Mouse (Mus musculus) liver, embryonic 16.5 days (tissue): Measurements from ENCODE around the gene Tgfb2. TPM values are rescaled to one million over a fixed set of nuclear protein-coding genes. Genes with fewer than 3 reads are reported as not detected.

ENCODE experiments used
- ATAC-seq: fragments of 200-750 bp; cut with Nextera tagmentation; 2 replicates; pipeline ENCODE4 v1.8.0; 2017; ENCODE audit warnings: low read depth, mild to moderate bottlenecking, moderate number of reproducible peaks, moderate library complexity
- H3K27ac ChIP-seq: fragments of 300-500 bp; sonication (generic); 2 replicates; pipeline ENCODE4 v1.5.1; 2014; ENCODE audit warnings: mild to moderate bottlenecking, low read length
- H3K27me3 ChIP-seq: fragments of 300-500 bp; sonication (generic); 2 replicates; pipeline ENCODE4 v1.6.1; 2014; ENCODE audit warnings: low read depth, low read length, mixed read lengths; ENCODE audit not compliant: control insufficient read depth, insufficient read depth
- H3K36me3 ChIP-seq: fragments of 300-500 bp; sonication (generic); 2 replicates; pipeline ENCODE4 v1.6.1; 2014; ENCODE audit warnings: mild to moderate bottlenecking; ENCODE audit not compliant: control insufficient read depth, insufficient read depth
- H3K4me1 ChIP-seq: fragments of 300-500 bp; sonication (generic); 2 replicates; pipeline ENCODE4 v1.6.1; 2014; ENCODE audit warnings: low read depth, low read length, mixed read lengths; ENCODE audit not compliant: control insufficient read depth
- H3K4me2 ChIP-seq: fragments of 300-500 bp; sonication (generic); 2 replicates; pipeline ENCODE4 v1.6.1; 2014; ENCODE audit warnings: low read depth, low read length, mixed read lengths
- H3K4me3 ChIP-seq: fragments of 300-500 bp; sonication (generic); 2 replicates; pipeline ENCODE4 v1.5.1; 2014; ENCODE audit warnings: low read depth, mild to moderate bottlenecking, low read length
- H3K9ac ChIP-seq: fragments of 300-500 bp; sonication (generic); 2 replicates; pipeline ENCODE4 v1.6.1; 2014; ENCODE audit warnings: low read depth, low read length
- H3K9me3 ChIP-seq: fragments of 300-500 bp; sonication (generic); replicated peaks from 2 replicates; pipeline ENCODE4 v1.6.1; 2016; ENCODE audit warnings: low read length; ENCODE audit not compliant: control insufficient read depth
- WGBS: fragments of 180-500 bp; shearing (Covaris S2); extraction: QIAGEN DNeasy Blood & Tissue Kit; methylation state at CpG from one replicate; pipeline ENCODE4 v1.1.7; 2014; ENCODE audit not compliant: insufficient replicate concordance; 5-methylcytosine and 5-hydroxymethylcytosine counted together
- polyA plus RNA-seq: library from polyadenylated mRNA; unstranded; fragments of >200 nt; fragmentation: Nextera tagmentation; extraction: Ambion mirVana; gene quantifications from 2 replicates; pipeline ENCODE4 v1.2.1, GENCODE M21; 2015

Gene Tgfb2
- polyA plus RNA-seq, 1 experiment from 2014 or later: 1.7 TPM

DNA sequence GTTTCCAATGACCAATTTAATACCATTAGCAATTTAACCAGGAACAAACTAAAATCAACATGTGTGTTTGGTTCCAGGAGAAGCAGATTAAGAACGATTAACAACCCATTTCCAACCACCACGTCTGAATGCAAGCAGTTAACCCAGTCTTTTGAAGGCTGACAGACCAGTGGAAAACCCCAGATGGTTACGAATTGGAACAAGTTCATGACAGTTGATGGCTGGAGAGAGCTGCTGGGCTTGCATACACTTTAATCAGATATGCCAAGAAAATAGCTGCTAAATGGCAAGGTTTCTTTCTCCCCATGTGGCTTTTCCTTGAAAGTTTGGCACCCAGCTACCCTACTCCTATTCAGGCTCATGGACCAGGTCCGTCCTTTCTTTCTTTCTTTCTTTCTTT, 55.8 kb downstream of the Tgfb2 start:
- Histone ChIP-seq H3K36me3 (no peaks in the 10 kb centered on the region), H3K4me1 (no peaks in the 10 kb centered on the region), H3K4me3 (no peak overlapping the region), H3K27me3 (no peaks in the 10 kb centered on the region), H3K4me2 (no peak overlapping the region), H3K9me3 (no peaks in the 10 kb centered on the region), H3K27ac (no peak overlapping the region), H3K9ac (no peak overlapping the region)
- WGBS: 69% methylated on average over 4 of the region's 4 CpGs
- no peak for ATAC-seq

GRCm38 (mm10) chr1:186637304-186638213, 68.2 kb downstream of the Tgfb2 start:
- no peak for ATAC-seq
- H3K27me3 ChIP-seq: no peaks in the 10 kb centered on the region
- no peak overlapping the region for H3K4me3 ChIP-seq
- H3K27ac ChIP-seq: no peak overlapping the region
- no peak overlapping the region for H3K4me2 ChIP-seq
- H3K36me3 ChIP-seq: no peaks in the 10 kb centered on the region
- no peaks in the 10 kb centered on the region for H3K4me1 ChIP-seq
- 57% methylated on average over 12 of the region's 12 CpGs for WGBS
- H3K9ac ChIP-seq: no peak overlapping the region
- no peaks in the 10 kb centered on the region for H3K9me3 ChIP-seq

- H3K9ac ChIP-seq: no peak overlapping the region
- no peak for ATAC-seq
- no peak overlapping the region for H3K27ac ChIP-seq
- 58% methylated on average over 7 of the region's 7 CpGs for WGBS
- H3K27me3 ChIP-seq: no peaks in the 10 kb centered on the region
- no peaks in the 10 kb centered on the region for H3K9me3 ChIP-seq
- H3K4me2 ChIP-seq: no peak overlapping the region
- no peak overlapping the region for H3K4me3 ChIP-seq
- no peaks in the 10 kb centered on the region for H3K36me3 ChIP-seq
- no peaks in the 10 kb centered on the region for H3K4me1 ChIP-seq
These were observed 70.7 kb downstream of the Tgfb2 start for GRCm38 (mm10) chr1:186635045-186635444.

DNA sequence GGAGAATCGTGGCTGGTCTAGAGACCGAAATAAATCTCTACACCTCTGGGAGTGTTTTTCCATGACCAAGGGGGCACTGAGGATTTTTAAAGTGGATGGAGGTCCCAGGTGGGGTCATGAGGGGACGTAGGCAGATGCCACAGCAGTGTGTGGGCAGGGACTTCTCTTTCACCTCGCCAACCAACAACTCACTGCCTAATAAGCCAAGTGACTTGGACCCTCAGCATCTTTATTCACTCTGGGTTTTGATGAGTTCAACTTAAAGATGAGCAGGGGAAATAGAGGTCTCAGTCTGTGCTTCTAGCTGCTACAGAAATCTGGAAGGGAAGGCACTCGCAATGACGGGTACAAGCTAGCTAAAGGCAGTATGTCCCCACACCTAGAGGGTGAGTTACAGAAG, 74.3 kb downstream of the Tgfb2 start:
- no peak overlapping the region for H3K4me3 ChIP-seq
- no peak for ATAC-seq
- H3K27ac ChIP-seq: no peak overlapping the region
- 70% methylated on average over 6 of the region's 6 CpGs for WGBS
- H3K4me1 ChIP-seq: no peaks in the 10 kb centered on the region
- no peaks in the 10 kb centered on the region for H3K9me3 ChIP-seq
- no peak overlapping the region for H3K4me2 ChIP-seq
- no peaks in the 10 kb centered on the region for H3K36me3 ChIP-seq
- H3K9ac ChIP-seq: no peak overlapping the region
- no peaks in the 10 kb centered on the region for H3K27me3 ChIP-seq

- no peaks in the 10 kb centered on the region for H3K36me3 ChIP-seq
- H3K27me3 ChIP-seq: no peaks in the 10 kb centered on the region
- no peak overlapping the region for H3K4me2 ChIP-seq
- no peaks in the 10 kb centered on the region for H3K9me3 ChIP-seq
- no peak overlapping the region for H3K4me3 ChIP-seq
- no peak overlapping the region for H3K27ac ChIP-seq
- H3K9ac ChIP-seq: no peak overlapping the region
- WGBS: 75% methylated on average over 5 of the region's 5 CpGs
- no peaks in the 10 kb centered on the region for H3K4me1 ChIP-seq
- ATAC-seq: no peak
These were observed 74.8 kb downstream of the Tgfb2 start for GRCm38 (mm10) chr1:186630971-186631370.

- H3K9ac ChIP-seq: no peak overlapping the region
- no peaks in the 10 kb centered on the region for H3K36me3 ChIP-seq
- no peaks in the 10 kb centered on the region for H3K27me3 ChIP-seq
- no peak for ATAC-seq
- H3K27ac ChIP-seq: no peak overlapping the region
- WGBS: 53% methylated on average over 7 of the region's 7 CpGs
- no peak overlapping the region for H3K4me2 ChIP-seq
- no peaks in the 10 kb centered on the region for H3K9me3 ChIP-seq
- no peak overlapping the region for H3K4me3 ChIP-seq
- H3K4me1 ChIP-seq: no peaks in the 10 kb centered on the region
These were observed 78.3 kb downstream of the Tgfb2 start for GRCm38 (mm10) chr1:186627451-186627995.

DNA sequence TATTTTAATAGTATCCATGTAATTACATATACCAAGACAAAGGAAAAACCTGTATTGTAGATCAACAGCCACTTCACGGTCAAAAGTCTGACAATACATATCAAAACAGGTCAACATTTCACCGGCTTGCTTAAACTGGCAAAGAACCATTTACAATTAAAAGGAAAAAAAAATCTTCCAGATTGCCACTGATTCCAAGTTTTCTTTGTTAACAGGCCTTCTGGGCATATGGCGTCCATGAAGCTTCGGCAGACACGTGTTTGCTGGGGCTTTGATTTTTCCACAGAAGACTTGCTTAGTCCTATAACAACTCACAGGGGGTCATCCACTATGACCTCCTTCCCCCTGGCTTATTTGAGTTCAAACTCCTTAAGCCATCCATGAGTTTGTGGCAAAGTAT, 81.3 kb downstream of the Tgfb2 start:
- no peak overlapping the region for H3K27ac ChIP-seq
- no peak overlapping the region for H3K4me3 ChIP-seq
- no peaks in the 10 kb centered on the region for H3K36me3 ChIP-seq
- no peak overlapping the region for H3K4me2 ChIP-seq
- no peaks in the 10 kb centered on the region for H3K27me3 ChIP-seq
- H3K9ac ChIP-seq: no peak overlapping the region
- ATAC-seq: no peak
- 76% methylated on average over 5 of the region's 5 CpGs for WGBS
- H3K4me1 ChIP-seq: no peaks in the 10 kb centered on the region
- no peaks in the 10 kb centered on the region for H3K9me3 ChIP-seq

DNA sequence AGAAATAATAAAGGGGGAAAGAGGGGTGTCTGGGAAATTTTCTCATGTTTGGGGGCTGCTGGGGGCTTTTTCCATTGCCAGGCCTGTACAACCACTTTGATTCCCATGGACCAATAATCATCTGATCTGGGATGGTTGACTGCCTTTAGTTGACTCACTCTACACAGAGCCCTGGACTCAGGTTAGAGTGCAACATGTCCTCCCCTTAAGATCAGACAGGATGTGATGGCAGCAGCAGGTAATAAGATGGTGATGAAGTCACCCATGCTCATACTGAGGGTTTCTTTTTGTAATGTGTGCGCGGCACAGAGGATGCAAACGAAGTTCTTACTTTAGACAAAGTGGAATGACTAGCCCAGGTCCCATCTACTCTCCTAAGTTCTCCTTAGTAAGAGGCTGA, 84.0 kb downstream of the Tgfb2 start:
- Histone ChIP-seq H3K4me3 (no peak overlapping the region), H3K4me1 (no peaks in the 10 kb centered on the region), H3K9ac (no peak overlapping the region), H3K27ac (no peak overlapping the region), H3K27me3 (no peaks in the 10 kb centered on the region), H3K9me3 (no peaks in the 10 kb centered on the region), H3K4me2 (no peak overlapping the region), H3K36me3 (no peaks in the 10 kb centered on the region)
- WGBS: 87% methylated on average over 3 of the region's 3 CpGs
- no peak for ATAC-seq

- no peaks in the 10 kb centered on the region for H3K27me3 ChIP-seq
- H3K9ac ChIP-seq: no peak overlapping the region
- 63% methylated on average over 6 of the region's 6 CpGs for WGBS
- H3K4me3 ChIP-seq: no peak overlapping the region
- no peaks in the 10 kb centered on the region for H3K9me3 ChIP-seq
- ATAC-seq: no peak
- no peaks in the 10 kb centered on the region for H3K4me1 ChIP-seq
- no peaks in the 10 kb centered on the region for H3K36me3 ChIP-seq
- no peak overlapping the region for H3K4me2 ChIP-seq
- no peak overlapping the region for H3K27ac ChIP-seq
These were observed 87.5 kb downstream of the Tgfb2 start for GRCm38 (mm10) chr1:186618285-186618684.
